Mouse (Mus musculus) c-Kit-negative CD71-positive TER-119-positive erythroid progenitor cells, embryonic 14.5 days (primary cell): ENCODE results near the gene Spint1.

Experiments
- DNase-seq: peaks from one replicate; pipeline ENCODE4 v3.0.0-alpha.2; 2013; ENCODE audit warnings: low read depth, low spot score

The Spint1 gene

GRCm38 (mm10) chr2:119293311-119293710 is 56.1 kb downstream of the Spint1 start:
- no peak for DNase-seq

GRCm38 (mm10) chr2:119293776-119294390 is 56.7 kb downstream of the Spint1 start:
- DNase-seq, result no peak

DNA sequence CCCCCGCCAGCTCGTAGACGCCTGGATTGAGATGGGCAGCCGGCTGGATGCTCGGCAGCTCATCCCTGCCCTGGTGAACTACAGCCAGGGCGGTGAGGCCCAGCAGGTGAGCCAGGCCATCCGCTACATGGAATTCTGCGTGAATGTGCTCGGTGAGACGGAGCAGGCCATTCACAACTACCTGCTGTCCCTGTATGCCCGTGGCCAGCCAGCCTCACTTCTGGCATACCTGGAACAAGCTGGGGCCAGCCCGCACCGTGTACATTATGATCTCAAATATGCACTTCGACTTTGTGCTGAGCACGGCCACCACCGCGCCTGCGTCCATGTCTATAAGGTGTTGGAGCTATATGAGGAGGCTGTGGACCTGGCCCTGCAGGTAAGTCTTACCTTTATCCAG is 57.2 kb downstream of the Spint1 start:
- no peak for DNase-seq

GRCm38 (mm10) chr2:119296756-119297155 is 59.6 kb downstream of the Spint1 start:
- no peak for DNase-seq

DNA sequence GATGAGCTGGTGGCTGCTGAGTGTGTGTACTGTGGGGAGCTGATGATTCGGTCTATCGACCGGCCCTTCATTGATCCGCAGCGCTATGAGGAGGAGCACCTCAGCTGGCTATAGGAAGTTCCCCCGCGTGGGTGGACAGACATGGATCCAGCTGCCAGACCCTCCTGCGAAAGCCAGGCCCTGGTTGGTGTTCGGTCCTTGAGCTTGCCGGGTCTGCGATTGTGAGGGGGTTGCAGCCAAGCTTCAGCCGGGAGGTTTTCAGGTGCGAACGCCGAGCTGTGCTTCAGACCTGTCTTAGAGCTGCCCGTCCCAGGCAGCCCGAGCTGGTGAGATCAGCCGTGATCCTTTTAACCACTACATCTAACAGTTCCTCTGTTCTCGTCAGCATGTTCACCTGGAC is 60.3 kb downstream of the Spint1 start:
- DNase-seq, result no peak

DNA sequence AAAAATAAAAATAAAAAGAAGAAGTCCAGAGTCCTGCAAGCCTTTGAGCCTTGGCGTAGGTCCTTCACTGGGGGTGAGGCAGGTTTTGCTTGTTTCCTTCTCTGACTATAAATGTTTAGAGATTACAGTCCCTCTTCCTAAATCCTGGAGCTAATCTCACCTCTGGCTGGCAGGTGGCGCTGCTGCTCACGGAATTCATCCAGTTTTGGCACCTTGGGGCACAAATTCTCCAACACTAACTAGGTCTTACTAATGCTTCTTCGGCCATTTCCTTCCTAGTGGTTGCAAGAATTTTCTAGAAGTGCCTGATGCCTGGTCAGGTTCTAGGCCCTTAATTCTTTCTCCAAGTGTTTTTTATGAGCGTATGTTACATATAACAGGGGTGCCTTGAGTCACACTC is 61.2 kb downstream of the Spint1 start:
- DNase-seq, result peak; percentile 30

DNA sequence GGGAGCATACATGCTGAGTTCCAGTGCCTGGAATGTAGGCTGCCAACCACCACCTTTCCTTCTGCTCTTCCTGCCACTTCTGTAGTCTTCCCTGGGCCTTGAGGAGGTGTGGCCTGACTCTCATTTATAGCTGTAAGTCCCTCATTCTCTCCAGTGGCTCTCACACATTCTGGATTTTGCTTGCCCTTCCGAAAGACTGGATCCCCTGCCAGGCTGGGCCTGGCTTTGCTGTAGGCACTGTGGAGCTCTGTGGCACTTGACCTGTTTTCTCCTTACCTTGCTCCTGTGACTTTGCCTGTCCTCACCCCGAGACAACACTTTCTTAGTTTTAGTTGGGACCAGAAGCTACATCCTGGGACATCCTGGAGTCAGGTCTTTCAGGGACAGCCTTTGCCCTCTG is 61.7 kb downstream of the Spint1 start:
- no peak for DNase-seq
